Mouse (Mus musculus) urinary bladder, postnatal 4 days (tissue): ENCODE measurements at regions not wholly inside any gene's neighbourhood (a gene's known extent, or its start where the extent isn't known, plus 50 kb on each side); places are given as distances from the start of the nearest gene placed in this dataset.

Source experiments
- DNase-seq, 2 experiments: peaks; one replicate each; pipeline ENCODE4 v3.0.0; 2021 to 2022; ENCODE audit warnings: low spot score in 2 of 2

- DNase-seq = no peak
Measured at GRCm38 (mm10) chr5:51840638-51841329, 273.3 kb upstream of the Ppargc1a start.

- no peak for DNase-seq
Measured at GRCm38 (mm10) chr5:51839292-51839691, 271.8 kb upstream of the Ppargc1a start.

- no peak for DNase-seq
Measured at GRCm38 (mm10) chr5:51830551-51830950, 263.0 kb upstream of the Ppargc1a start.

DNA sequence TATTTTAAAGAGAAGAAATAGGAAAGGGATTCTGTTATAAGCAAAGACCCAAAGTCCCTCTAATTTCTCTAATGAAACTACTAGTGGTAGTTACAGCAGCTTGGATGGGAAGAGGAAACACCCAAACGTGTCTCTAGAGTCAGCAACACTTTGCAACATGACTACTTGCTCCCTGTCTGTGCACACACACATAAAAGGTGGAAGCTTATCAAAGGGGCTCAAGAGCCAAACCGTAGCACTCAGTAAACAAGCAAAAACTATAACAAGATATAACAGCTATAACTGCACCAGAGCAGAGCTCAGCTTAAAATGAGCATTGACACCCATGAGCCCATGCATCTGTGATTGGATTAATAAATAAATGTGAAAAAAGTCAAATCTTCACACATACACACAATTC lies 262.5 kb upstream of the Ppargc1a start:
- DNase-seq = no peak

- no peak for DNase-seq
Measured at GRCm38 (mm10) chr5:51829606-51830005, 262.1 kb upstream of the Ppargc1a start.

GRCm38 (mm10) chr5:51829020-51829419 lies 261.5 kb upstream of the Ppargc1a start:
- DNase-seq = no peak

GRCm38 (mm10) chr5:51826269-51826668 lies 258.7 kb upstream of the Ppargc1a start:
- DNase-seq = no peak

GRCm38 (mm10) chr5:51825584-51826088 lies 258.1 kb upstream of the Ppargc1a start:
- no peak for DNase-seq

GRCm38 (mm10) chr5:51824731-51825130 lies 257.2 kb upstream of the Ppargc1a start:
- DNase-seq = no peak

DNA sequence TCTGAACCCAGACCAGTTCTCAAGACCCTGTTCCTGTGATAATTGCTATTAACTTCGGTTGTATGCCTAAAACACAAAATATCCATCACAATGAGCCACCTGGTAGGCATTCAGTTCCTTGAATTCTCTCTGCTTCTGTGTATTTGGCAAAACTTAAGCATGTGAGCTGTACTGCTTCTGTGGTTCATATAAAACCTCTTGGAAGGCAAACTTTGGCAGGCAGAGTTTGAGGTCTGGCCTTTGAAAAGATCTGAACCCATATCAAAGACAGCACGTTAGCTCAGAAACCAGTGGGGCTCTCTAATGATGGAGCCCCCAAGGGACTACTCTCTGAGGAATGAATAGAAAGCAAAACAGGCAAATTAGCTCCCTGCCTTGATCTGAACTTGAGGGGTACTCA lies 256.1 kb upstream of the Ppargc1a start:
- DNase-seq = no peak

DNA sequence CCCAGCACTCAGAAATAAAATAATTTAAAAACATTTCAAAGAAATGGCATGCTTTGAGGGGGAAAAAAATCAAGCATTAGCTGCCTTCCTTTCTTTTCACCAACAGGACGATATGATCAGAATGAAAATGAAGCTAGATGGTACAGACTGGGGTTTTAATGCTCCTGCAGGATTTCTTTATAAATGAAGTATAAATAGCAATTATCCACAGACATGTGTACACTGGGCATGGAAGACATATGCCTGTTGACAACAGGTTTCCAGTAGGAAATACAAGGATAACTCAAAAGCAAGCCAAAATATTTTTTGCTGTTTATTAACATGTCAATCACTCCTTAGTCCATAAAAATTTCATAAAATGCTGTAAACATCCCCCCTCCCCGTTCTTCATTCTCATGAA lies 248.7 kb upstream of the Ppargc1a start:
- DNase-seq = no peak

GRCm38 (mm10) chr5:51811728-51812127 lies 244.2 kb upstream of the Ppargc1a start:
- DNase-seq = no peak

DNA sequence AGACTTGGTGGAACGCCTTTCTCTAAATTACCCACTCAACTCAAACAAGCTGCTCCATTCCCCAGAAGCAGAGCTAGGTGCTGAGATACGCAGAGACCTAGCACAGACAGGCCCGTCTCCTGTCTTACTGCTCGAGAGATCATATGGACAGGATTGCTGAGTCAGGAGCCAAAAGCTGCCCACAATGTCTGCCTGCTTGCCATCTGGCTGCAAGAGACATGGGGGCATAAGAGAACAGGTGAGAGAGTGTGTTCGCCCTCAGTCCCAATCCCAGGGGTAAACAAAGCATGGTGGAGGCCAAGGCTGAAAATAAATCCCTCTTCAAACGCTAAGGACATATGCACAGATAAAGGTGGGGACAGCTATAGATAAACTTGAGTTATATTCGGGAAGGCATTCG lies 234.0 kb upstream of the Ppargc1a start:
- DNase-seq = no peak

DNA sequence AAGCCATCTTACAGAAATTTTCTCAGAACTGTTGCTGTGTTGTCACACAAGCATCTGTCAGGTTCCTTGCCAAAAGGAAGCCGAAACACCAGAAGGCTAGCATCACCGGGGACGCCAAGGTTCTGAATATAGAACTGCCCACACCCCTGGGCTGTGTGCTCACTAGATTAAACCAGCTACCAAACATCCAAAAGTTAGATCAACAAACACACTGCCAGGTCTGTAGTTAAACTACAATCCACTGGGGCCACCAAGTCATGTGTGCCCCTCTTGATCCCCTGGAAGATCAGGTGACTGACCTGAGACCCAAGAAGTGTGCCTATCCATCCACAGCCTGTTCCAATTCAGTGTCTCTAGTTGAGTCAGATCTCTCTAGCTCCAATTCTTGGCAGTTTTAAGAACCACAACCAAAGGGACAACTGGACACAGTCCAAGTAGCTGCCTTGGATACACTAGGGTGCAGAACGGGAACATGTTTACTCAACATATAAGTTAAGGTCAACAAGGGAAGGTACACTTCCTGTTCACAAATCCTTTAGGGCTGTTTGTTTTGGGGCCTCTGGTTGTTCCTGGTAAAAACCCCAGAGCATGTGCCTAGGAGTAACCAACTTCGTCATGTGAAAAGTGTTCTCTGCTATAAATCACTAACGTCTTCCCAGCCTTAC lies 232.0 kb upstream of the Ppargc1a start:
- DNase-seq = no peak

GRCm38 (mm10) chr5:51794097-51794496 lies 226.6 kb upstream of the Ppargc1a start:
- no peak for DNase-seq

GRCm38 (mm10) chr5:51792950-51793349 lies 225.4 kb upstream of the Ppargc1a start:
- DNase-seq = no peak

GRCm38 (mm10) chr5:51788768-51789167 lies 221.2 kb upstream of the Ppargc1a start:
- DNase-seq = no peak

DNA sequence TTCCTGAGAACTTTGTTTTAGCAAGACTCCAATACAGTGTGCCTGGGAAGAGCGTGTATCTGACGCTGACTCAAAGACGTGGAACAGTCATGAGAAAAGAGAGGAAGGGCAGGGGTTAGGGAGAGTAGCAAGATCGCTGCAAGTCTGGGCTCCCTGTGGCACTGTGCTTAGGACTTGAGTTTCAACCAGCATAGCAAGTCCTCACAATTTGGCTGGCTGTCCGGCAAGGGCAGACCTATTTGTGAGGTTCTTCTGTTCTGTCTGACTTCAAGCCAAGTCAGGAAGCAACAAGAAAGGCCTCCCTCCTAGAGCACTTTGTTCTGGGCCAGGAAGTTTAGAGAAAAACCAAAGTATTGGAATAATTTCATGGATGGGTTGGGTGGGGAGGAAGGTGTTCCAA lies 216.0 kb upstream of the Ppargc1a start:
- no peak for DNase-seq

GRCm38 (mm10) chr5:51783099-51783498 lies 215.6 kb upstream of the Ppargc1a start:
- no peak for DNase-seq

- no peak for DNase-seq
Measured at GRCm38 (mm10) chr5:51775502-51776145, 208.1 kb upstream of the Ppargc1a start.

GRCm38 (mm10) chr5:51771655-51772054 lies 204.1 kb upstream of the Ppargc1a start:
- no peak for DNase-seq

DNA sequence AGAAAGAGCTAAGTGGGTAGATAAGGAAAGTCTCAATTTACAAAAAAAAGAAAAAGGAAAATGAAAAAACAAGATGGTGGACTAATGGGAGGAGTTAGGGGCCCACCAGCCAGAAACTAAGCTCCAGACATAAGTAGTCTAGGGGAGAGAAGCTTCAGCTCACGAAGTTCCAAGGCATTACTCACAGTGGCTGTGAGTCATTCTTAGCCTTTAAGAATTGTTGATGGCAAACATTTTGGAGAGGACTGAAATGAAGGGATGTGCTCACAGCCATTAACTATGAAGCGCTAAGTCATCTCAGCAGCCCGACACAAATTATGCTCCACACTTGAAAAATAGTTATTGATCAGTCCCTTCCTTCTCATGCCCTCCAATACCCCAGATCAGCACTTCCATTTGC lies 198.6 kb upstream of the Ppargc1a start:
- DNase-seq = no peak

GRCm38 (mm10) chr5:51764416-51764815 lies 196.9 kb upstream of the Ppargc1a start:
- DNase-seq = no peak
